Mouse (Mus musculus) adrenal gland, postnatal 4 days (tissue): ENCODE measurements around the gene Prkab1. TPM values are rescaled to one million over a fixed set of nuclear protein-coding genes. Genes with fewer than 3 reads are reported as not detected.

ENCODE experiments used
- DNase-seq, 2 experiments: peaks; one replicate each; pipeline ENCODE4 v3.0.0; 2021 to 2022; ENCODE audit warnings: low spot score in 2 of 2, mixed read lengths in 2 of 2
- total RNA-seq, 2 experiments: library from RNA; stranded (reverse); gene quantifications; 2 replicates each; pipeline ENCODE4 v1.2.3; 2021

The Prkab1 gene
- total RNA-seq, 2 experiments from 2014 or later = 87.2 to 93.0 TPM

DNA sequence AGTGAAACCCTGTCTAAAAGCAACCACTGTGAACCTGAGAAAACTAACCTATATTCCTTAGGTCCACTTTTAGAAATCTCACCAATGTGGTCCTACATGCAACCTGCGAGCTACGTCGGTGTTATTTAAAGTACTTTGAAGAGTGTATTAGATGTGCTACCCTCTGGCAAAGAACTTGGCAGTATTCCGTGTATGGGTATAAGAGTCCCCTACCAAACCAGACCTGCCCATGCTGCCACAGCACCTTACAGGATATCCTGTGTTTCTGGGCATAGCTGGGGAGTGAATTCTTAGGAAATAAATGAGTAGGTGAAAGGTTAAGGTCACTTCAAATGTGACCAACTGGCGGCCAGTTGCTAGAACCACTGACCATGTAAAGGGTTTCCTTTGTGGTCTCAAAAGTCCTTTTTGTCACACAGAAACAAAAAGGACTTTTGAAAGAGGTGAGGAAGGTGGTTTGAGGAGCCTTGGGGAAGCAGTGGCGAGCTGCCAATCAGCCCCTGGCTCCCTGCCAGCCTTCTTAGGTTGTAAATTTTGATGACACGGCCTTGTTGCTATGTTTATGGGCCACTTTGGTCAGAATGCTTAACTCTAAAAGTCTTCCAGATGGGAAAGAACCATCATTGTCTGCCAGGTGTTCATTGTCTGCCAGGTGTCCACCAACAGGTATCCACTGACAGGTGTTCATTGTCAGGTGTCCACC lies 41.5 kb downstream of the Prkab1 start:
- peak; percentile 52 to 59 for DNase-seq

DNA sequence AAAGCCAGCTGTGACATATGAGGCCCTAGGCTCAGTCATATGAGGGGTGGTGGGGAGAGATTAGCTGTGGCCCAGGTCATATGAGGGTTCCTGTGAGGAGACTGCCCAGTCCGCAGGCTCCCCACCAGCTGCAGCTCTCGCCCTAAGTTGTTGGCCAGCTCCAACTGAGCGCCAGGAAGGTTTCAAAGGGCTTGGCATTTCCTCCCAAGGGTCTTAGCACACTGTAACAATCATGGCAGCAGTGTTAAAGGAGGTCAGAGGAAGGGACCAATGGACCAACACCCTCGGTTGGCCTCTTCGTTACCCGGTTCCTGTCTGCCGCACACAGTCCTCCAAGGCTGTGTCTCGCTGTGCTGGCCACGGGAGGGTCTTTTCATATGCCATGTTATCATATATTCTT lies 43.8 kb downstream of the Prkab1 start:
- DNase-seq = no peak

DNA sequence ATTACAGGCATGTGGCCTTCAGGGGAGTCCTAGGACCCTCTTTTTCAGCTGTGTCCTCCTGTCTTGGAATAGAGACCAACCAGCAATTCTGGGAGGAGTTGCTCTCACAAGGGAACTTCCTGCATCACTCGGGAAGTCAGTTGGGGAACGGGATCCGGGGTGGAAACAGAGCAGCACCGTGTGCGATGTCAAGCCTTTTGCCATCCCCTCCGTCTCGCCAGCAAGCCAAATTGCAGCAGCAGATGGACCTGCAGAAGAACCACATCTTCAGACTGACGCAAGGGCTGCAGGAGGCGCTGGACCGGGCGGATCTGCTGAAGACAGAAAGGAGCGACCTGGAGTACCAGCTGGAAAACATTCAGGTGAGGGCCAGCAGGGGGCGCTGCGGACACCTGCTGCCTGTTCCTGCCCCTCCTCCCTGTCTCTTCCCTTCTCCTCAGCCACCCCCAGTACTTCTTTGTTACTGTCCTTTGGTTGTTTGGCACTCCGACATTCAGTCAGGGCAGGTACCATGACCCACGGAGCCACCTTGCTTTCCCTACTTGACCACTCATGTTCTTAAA lies 45.1 kb downstream of the Prkab1 start:
- no peak for DNase-seq

DNA sequence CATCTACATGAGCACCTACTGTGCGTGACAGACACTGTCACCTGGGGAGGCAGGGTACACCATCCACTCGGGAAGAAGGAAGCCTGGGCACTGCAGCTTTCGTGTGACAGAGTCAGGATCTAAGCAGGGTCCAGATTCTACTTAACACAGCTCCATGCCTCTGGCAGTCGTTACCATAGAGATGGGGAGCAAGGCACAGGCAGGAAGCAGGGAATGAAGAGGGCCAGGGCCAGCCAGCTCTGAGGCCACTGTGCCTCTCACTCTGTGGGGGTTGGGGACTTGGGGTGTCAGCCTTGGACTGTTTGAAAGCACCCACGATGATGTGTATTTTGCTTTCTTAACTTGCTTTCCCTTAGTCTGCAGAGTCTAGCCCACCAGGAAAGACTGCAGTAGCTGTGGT lies 46.1 kb downstream of the Prkab1 start:
- no peak for DNase-seq

DNA sequence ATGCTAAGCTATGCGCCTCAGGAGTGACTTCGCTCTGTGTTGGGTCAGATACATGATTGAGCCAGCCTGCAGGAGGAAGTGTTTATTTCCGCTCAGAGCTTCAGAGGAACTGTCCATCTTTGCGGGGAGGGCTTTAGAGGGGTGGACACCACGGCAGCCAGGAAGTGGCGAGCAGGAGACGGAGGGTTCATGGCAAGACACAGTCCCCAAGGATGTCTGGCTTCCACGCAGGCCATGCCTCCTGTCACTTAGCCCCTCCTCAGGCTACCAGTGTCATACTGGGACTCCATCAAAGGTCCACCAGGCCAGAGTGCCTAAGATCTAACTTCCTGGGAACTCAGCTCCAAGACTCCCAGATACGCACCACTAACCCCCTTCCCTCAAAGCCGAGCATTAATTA lies 46.6 kb downstream of the Prkab1 start:
- DNase-seq = no peak

DNA sequence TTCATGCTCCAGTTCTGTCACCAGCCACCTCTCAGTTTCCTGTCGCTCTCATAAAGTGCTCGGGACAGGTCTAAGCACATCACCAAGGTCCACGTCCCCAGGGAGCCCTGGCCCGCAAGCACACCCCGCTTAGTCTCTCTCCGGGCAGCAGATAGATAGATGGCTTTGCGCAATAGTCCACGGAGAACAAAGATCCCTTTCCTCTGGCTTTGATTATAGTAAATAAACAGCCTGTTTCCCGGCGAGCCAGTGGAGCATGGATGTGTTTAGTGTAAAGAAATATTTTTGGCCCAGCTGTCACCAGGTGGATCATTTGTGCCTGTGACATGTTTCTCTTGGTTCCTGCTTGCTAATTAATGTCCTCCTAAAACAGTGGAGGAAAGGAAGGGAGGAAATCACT lies 47.0 kb downstream of the Prkab1 start:
- DNase-seq = no peak

DNA sequence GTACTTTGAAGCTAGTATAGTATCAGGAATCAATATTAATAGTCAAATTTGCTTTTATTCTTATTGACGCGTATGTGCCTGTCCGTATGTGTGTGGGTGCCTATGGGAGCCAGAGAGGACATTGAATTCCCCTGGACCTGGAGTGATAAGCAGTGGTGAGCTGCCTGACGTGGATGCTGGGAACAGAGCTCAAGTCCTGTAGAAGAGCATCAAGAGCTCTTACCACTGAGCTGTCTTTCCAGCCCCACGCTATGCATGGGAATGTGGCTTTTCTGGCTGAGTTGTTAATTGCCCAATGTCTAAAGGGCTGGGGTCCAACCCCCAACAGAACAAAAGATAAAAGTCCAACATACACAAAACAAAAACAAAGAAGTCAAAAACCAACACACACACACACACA lies 47.9 kb downstream of the Prkab1 start:
- DNase-seq = no peak

DNA sequence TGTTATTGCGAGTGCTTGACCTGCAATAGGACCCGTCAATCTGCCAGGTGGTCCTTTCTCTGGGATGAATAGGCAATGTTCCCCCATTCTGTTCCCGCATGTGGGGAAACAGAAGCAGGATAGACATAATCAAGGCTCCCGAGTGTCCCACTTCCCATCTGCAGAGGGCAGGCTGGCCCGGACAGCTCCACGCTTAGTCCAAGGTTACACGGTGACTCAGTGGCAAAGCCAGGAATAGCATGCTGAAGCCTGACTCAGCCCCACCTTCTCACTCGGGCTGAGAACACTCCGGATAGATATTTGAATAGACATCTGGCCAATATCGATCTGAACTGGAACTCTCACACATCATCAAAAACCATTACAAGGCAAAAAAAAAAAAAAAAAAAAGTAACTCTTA lies 48.6 kb downstream of the Prkab1 start:
- no peak for DNase-seq

DNA sequence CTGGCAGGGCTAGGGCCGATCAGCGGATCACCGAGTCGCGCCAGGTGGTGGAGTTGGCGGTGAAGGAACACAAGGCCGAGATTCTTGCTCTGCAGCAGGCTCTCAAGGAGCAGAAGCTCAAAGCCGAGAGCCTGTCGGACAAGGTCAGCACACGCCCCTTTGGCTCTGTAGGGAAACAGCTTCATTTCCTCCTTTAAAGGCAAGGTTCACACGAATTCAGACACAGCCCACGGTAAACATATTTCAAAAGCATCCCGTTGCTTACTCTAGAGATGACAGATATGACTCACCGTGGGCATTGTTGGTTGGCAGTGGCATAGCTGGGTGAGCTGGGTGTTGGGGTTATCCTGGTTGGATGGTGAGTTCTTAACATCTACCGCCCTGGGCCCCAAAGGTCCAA lies 53.1 kb downstream of the Prkab1 start:
- no peak for DNase-seq

Other genes with a start within 250 kb of the Prkab1 start
- gene Cit, start 179.2 kb downstream of the Prkab1 start, total RNA-seq = 10 to 100 TPM; 20.1 to 24.9 TPM
- 1 to 10 TPM in 1 of 2 experiments, under 1 TPM in 1; 0.14 to 1.1 TPM for gene Tmem233, start 58.7 kb upstream of the Prkab1 start, total RNA-seq